Mouse (Mus musculus): Measurements from ENCODE around the gene 1700019D03Rik.

The 1700019D03Rik gene

DNA sequence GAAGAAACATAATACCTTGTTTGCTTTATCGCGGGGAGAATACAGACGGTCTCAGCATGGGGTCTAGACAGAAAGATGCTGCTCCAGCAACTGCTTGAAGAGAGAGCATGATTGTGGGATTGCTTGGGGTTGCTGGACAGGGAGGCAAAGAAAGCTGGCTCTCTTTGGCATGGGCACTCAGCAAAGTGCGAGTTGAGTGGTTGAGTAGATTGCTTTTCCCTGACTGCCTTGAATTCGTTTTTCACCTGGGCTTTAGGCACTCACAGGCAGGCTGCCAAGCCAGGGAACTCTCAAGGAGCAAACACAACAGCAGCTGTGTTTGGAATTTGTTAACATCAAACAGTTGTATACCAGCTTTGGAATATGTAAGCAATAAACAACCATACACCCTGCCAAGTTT, at the start of gene 1700019D03Rik:
1700019D03Rik (minus strand) TSS at position 101 of the 400 bp plus-strand sequence.
- DNase-seq (ENCODE audit: low spot score in 2 of 2): no peak

DNA sequence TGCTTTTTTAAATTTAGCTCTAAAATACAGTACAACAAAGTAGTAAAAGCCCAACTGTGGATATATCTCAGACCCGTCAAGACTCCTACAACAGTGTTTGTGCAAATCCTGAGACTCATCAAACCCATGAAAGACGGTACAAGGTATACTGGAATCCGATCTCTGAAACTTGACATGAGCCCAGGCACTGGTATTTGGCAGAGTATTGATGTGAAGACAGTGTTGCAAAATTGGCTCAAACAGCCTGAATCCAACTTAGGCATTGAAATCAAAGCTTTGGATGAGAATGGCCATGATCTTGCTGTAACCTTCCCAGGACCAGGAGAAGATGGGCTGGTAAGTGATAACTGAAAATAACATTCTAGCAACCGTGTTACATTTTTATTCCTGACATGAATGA, 43.9 kb upstream of the 1700019D03Rik start:
- no peak for DNase-seq (ENCODE audit: low spot score in 2 of 2)

DNA sequence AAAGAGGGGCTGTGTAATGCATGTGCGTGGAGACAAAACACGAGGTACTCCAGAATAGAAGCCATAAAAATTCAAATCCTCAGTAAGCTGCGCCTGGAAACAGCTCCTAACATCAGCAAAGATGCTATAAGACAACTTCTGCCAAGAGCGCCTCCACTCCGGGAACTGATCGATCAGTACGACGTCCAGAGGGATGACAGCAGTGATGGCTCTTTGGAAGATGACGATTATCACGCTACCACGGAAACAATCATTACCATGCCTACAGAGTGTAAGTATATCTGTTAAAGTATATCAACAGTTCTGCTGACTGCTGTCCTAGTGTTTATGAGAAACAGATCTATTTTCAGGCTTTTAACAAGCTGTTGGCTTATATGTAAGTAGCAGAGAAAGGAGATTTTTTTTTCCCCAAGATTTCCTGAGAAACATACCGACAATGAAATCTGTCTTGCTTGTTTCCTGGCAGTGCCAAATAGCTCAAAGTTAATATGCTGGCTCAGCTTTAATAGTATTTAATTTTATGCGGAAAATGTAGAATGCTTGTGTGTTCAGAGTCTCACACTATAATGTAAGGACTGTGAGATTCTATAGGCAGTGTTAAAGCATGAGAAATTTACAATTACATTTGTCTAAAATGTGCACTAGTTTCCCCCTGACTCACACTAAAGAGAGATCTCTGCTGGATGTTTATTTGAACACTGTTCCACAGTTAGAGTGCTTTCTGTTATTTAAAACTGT, 42.1 kb upstream of the 1700019D03Rik start:
- DNase-seq (ENCODE audit: low spot score in 2 of 2): no peak

DNA sequence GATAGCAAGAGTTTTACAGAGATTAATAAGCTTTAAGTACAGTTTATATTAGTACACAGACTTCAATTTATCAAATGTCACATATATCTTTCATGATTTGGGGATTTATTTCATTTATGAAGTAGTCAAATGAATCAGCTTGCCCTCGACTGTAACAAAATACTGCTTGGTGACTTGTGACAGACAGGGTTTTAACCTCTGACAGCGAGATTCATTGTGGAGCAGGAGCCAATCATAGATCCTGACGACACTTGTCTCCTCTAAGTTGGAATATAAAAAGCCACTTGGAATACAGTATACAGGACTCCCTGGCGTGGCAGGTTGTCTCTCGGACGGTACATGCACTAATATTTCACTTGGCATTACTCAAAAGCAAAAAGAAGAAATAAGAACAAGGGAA, 41.4 kb upstream of the 1700019D03Rik start, which contains the start of gene Mstn:
Mstn (plus strand) TSS at position 301 of the 400 bp plus-strand sequence.
- DNase-seq (ENCODE audit: low spot score in 2 of 2): no peak

DNA sequence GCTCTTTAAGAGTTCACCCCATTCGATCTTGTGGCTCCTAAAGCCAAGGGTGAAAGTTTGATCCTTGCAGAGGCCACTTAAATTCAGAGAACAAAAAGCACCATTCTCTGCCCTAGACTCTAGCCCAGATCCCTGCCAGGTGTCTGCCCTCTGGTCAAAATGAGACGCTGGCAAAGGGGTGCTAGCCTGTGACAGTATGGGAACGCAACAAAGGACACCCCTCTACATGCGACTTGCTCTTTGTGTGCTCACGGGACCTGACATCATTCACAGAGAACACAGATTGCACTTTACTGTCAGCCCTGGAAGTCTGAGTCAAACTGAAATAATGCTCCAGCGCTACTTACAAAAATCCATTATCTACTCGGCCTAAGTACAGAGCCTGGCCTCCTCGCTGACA, 40.5 kb upstream of the 1700019D03Rik start:
- no peak for DNase-seq (ENCODE audit: low spot score in 2 of 2)

DNA sequence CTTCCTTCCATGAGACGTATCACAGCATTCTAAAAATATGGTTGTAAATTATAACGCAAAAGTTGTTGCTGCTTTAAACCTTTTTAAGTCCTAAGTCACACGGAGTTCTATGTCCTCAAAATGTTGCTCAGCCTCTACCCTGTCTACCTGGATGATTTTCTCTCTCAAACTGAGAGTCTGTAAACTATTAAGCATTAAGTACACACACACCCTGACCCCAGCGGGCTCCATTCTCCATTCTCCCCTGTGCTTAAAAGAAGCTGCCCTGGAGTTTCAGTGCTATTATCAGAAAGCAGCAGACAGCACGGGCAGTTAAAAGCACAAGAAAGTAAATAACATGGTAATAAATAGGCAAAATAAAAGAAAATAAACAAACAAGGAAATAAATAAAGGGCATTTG, 39.1 kb upstream of the 1700019D03Rik start:
- DNase-seq (ENCODE audit: low spot score in 2 of 2): no peak

DNA sequence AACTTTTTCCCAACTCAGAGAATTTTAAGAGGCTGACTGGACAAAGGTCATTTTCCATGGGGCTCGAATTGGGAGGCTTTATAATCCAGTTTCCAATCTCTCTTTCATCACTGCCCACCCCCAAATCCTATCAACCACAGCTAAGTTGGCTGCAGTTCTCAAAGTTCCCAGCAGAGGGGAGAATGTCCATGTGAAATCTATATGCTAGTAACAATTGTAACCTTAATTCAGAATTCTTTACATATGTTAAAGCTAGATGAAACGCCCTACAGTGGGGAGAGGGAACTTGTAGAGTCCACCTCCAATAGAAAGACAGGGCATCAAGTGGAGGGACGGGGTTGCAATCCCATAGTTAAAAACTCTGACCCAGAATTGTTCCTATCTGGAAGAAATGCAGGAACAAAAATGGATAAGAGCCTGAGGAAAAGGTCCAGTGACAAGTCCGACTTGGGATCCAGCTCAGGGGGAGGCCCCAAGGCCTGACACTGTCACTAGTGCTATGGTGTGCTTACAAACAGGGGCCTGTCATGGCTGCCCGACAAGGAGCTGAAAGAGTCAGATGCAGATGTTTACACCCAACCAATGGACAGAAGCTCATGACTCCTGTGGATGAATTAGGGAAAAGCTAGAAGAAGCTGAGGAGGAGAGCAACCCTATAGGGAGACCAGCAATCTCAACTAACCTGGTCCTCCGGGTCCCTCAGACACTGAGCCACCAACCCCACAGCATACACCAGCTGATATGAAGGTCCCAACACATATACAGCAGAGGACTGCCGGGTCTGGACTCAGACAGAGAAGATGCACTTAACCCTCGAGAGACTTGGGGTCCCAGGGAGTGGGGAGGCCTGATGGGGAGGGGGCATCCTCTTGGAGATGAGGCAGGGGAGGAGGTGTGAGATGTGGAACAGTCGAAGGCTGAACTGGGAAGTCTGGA, 33.4 kb upstream of the 1700019D03Rik start:
- DNase-seq (ENCODE audit: low spot score in 2 of 2): peak; percentile 53 to 74

DNA sequence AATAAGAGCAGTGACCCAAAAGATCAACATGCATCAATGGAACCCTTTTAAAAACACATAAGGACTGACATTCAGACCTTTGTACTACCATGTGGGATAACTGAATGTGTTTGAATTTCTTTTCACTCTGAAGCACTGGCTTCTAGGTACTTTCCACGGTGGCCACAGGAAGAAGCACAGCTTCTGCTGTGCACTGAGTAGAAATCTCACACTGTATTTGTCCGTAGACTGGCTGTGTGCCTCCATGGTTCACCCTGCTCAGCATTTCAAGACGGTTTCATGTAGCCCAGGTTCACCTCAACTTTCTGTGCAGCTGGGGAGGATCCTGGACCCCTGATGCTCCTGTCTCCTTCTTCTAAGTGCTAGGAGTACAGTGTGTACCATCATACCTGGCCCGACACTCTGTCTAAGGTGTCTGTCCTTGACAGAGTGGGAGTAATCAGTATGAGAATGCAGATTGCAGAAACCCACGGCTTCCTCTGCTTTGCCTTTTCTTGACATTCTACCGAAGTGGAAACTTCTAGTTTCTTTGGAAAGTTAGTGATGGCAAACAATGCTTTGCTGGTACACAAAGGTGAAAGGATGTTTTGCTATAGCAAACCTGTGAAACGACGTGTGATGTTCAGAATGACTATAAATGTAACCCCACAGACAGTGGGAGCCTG, 29.9 kb upstream of the 1700019D03Rik start:
- no peak for DNase-seq (ENCODE audit: low spot score in 2 of 2)

DNA sequence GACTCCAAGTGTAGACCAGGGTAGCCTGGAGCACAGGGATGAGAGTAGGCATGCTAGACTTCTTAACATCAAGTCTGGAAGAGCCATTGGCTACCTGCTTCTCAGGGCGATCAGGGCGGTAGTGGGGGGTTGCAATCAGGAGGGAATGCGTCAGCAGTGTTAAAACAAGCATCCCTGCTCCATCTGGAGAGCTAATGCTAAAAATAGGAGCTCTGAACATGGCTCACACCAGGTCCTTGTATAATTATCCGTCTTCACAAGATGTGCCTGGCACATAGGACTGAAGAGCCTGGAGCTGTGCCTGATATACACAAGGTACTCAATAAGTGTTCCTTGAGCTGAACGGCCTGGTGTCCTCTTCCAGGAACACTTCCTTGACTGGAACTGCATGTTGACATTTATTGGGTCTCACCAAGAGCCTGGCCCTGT, 17.5 kb upstream of the 1700019D03Rik start:
- DNase-seq (ENCODE audit: low spot score in 2 of 2): no peak

DNA sequence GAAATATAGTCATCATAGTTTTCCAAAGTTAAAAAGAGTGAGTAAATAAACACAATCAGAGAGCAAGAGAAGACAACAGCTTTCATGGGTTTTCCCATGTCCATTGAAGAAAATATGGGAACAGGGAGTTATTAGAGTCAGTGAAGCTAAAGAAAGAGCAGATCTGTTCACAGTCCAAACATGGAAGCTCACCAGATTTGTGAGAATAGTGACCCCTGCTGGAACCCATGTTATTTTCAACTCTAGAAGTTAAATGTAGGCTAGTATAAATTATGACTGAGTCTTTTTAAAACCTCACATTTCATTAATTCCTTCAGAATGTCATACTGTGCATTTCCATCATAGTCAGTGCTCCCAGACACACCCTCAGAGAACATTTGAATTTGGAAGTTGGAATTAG, 12.6 kb upstream of the 1700019D03Rik start:
- no peak for DNase-seq (ENCODE audit: low spot score in 2 of 2)

DNA sequence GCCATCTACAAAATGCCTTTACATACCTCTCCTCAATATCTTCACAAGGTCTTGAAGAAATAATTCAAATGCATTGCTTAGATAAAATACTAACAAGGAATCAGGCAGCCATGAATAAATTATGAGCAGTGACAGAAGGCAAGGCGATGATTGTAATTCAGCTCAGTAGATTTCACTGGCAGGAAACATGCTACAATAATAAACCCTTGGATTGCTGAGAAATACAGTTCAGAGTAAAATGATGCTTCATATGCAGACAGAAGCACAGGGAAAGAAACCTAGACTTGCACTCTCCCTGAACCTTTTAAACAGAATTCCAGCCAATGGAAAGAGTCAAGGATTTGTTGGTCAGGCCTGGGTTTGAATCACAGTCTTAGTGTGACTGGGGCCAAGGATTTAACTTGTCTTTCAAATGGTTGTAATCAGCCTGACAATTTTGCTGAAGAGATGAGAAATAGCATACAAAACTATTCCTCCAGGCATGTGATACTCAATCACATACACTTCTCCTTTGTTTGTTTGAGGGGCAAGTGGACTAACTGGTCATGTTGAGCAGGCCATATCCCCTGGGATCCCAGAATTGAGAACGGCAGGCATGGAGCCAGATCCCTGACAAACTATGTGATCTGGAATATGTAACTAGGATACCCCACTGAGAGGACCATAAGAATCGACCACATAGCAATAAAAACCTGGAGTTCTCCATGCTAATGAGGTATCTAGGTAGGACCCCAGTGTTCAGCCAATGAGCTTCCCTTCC, 1.1 kb downstream of the 1700019D03Rik start:
- DNase-seq (ENCODE audit: low spot score in 2 of 2): no peak

DNA sequence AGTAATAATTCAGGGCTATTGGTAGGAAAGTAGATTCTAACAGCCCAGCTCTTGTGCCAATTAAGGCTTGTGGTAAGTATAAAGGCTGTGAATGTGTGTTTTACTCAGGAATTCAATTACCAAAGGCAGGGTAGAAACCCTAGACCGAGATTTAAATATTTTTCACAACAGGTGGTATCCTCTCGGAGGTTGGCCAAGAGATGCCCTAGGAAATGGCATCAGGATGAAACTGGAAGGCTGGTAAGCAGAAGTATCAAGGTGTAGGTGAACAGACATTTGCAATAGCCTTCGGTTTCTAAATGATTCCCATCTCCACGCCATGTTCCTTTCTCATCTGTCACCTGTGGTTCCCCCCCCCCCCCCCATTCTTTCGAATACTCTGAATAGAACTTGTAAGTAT, 4.4 kb downstream of the 1700019D03Rik start:
- no peak for DNase-seq (ENCODE audit: low spot score in 2 of 2)

DNA sequence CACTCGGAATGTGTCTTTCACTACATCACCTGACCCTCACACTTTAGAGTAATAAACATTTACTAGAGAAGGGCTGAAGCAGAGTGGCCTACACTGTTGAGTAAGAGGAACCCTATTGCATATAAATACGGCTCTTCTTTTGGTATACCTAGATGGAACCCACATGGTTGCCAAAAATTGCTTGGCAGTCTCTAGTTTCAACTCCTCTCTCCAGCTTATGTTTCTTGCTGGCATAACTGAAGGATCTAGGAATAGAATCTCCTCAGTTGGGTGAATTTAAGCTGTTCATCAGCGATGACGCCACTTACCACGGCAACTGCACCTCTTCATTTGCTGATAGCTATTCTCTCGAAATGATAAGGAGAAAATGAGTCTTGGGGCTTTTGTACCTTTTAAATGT, 5.3 kb downstream of the 1700019D03Rik start:
- no peak for DNase-seq (ENCODE audit: low spot score in 2 of 2)

DNA sequence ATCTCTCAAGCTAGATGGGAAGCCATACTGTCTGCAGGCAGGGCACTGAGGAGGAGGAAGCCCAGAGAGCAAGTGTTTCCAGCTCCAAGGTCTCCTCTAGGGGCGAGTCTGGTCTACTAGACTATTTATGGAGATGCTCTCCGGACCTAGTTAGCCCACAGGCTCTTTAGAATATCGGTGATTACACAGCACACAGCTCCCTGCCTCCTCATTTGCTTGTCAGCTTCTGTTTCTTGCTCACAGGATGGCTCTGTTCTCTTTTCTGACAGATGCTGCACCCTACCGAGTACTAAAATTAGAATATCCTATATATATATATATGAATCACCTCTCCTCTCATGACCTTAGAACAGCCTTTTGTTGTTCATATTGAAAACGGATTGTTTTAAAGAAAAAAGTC, 33.3 kb downstream of the 1700019D03Rik start:
- no peak for DNase-seq (ENCODE audit: low spot score in 2 of 2)

DNA sequence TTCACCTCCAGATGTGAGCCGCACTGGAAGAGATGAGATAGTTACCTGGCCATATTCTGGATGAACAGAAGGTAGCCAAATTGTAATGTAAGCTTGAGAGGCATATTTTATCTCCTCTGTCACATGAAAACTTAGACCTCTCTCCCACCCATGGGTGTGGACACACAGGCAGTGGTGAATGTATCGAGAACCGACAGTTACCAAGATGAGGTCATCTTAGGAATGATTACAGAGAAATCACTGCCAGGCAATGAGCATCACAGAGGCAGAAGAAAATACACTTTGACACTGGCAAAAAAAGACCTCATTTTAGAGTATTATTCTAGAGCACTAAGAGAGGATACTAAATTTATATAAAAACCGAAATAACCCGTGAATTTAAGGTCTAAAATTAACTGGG, 46.8 kb downstream of the 1700019D03Rik start:
- no peak for DNase-seq (ENCODE audit: low spot score in 2 of 2)

DNA sequence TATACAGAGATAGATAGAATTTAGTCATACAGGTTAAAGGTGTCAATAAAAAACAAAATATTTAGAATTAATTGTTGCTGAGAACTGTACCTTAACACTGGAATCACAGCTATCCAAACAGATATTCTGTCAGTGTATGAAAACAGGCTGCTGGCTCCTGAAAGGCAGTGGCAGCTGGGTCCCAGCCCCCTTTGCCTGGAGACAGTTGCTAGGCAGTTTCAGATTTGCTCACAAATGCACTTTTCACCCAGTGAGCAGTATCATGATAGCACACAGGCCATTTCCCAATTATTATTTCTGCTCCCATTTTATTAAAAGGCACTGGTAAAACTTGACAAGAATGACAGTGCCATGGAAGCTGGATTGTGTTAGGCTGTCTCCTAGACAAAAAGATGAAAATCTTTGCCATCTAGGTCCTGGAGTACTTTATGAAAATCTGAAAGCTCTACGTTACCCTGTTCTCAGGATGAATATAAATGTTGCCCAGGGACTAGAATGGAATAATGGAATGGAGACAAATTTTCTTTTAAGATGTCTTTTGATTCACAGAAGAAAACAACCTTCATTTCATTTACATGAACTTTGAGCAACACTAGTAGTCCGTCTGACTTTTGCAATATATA, 48.0 kb downstream of the 1700019D03Rik start:
- DNase-seq (ENCODE audit: low spot score in 2 of 2): no peak

DNA sequence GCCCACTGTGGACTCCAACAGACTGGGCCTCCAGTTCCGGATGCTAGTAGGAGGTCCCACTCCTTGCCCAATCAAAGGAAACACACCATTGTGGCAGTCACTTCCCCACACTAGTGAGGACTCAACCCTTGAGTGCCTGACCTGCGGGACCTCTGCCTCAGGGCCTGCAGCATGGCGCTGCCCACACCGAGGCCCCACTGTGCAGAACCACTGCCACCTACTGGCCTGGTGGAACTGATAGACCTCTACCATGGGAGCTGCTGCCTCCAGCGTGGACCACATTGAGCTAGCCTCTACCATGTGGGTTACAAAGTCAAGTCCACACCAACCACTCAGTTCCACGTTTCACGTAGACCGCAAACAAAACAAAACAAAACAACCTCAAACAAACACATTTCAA, 55.4 kb downstream of the 1700019D03Rik start:
- DNase-seq (ENCODE audit: low spot score in 2 of 2): no peak

DNA sequence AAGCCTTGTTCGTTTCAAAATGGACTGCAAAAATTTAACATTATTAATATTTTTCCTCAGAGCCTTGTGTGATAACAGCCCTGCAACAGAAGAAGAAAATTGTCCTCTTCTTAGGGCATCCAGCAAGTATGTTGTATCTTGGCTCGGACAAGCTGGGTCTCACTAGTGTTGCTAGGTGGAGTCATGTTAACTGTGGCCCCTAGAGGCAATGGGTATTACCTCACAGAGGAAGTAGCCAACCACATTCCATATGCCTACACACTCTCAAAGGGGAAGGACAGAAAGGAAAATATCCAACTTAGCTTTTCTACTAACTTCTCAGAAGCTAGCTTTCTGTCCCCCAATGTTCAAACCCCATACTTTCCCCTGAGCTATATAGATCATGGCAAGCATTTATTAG, 56.9 kb downstream of the 1700019D03Rik start:
- no peak for DNase-seq (ENCODE audit: low spot score in 2 of 2)

DNA sequence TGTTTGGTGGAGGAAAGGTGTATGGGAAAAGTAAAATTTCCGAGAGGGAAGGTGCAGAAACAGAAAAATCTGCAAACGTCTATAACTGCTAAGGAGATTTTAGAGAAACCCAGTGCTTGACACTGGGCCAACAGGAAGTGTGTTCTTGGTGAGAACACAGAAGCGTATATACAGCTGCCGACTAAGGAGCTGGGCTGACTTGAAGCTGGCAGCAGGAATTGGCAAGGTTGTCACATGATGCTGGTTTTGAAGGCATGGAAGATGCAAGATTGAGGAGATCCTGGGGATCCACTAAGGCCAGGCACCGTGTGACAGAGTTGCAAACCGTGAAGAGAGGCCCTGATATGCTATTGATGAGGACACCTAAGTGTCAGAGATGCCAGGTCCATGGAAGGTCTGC, 59.8 kb downstream of the 1700019D03Rik start:
- no peak for DNase-seq (ENCODE audit: low spot score in 2 of 2)

DNA sequence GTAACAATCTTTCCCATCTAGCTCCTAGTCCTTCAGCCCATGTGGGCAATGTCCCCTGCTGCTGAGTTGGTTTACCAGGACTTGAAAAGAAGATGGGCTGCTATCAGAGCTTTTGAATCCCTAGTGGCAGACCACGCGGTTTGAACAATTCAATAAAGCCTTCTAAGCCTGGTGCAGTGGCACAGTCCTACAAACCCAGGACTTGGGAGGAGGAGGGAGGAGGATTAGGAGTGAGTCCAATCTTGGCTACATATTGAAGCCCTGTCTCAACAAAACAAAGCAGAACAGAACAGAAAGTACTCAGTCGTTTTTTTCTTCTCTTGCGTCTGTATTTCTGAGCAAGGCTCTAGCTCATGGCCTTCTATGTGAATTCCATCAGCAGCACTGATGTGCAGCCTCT, 63.2 kb downstream of the 1700019D03Rik start:
- DNase-seq (ENCODE audit: low spot score in 2 of 2): no peak

DNA sequence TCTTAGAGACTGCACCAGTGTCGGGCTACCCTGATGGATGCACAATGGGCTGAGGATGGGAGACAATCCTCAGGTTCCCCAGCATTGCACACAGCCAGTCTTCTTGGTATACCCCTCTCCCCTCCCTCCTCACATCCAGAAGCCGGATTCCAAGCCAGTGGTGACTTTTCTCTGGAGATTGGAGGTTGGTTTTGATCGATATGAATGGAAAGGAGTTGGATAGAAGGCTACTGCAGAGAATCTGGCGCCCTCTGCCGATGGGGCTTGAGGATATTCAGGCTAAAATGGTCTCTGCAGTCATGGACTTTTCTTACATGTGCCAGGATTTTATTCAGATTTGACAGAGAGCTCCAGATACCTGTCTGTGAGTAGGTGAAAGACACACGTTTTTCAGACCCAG, 64.9 kb downstream of the 1700019D03Rik start:
- DNase-seq (ENCODE audit: low spot score in 2 of 2): peak in 1 of 2 experiments; percentile 72
